ENCODE assay signal across 17 mouse cellular contexts in the genomic region with DNA sequence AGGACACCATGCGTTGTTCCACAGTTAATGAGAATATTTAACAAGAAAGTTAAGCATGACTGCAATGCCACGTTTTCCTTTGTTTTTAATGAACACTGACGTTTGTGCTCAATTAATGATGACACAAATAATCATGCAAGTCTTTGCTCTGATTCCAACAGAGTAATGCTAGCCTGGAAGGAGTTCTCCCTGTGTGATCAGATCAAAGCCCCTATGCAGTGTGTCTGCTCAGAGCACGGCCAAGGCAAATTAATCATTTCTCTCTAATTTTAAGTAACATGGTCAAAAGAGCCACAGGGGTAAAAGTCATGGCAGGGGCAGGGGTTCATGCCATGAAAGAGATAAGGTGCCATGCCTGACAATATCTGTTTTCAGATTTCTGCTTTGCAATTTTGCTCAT.
"Had no signal": no experiment of that assay in that cellular context is flagged by ENCODE, and none has a peak within 500 bp of the region (broad histone marks: within the 10 kb centered on the region; RNA-seq: fewer than 3 reads in every experiment).

No protein-coding gene starts in this region.

- H3K36me3 ChIP-seq: liver, embryonic 13.5 days; midbrain, embryonic 12.5 days had no signal

- H3K27ac ChIP-seq: kidney, postnatal 0 days; layer of hippocampus, adult 2 months; left cerebral cortex, adult 2 months; liver, embryonic 13.5 days; midbrain, embryonic 12.5 days had no signal

- ATAC-seq: intestine, postnatal 0 days had no signal

- H3K9ac ChIP-seq: liver, embryonic 13.5 days; midbrain, embryonic 12.5 days had no signal

- DNase-seq: kidney, adult 2 months; kidney, postnatal 25 days; layer of hippocampus, adult 9-11 months; layer of hippocampus, postnatal 36 days; liver, embryonic 13.5 days; lung, adult 2 months; lung, postnatal 14 days; lung, postnatal 4 days; right cerebral cortex, postnatal 25 days; spleen, adult 18-20 months; thymus, adult 18-20 months; thymus, postnatal 36 days had no signal

- H3K4me1 ChIP-seq: liver, embryonic 13.5 days; midbrain, embryonic 12.5 days had no signal

- H3K4me2 ChIP-seq: liver, embryonic 13.5 days; midbrain, embryonic 12.5 days had no signal

- H3K27me3 ChIP-seq: liver, embryonic 13.5 days; midbrain, embryonic 12.5 days had no signal

- H3K4me3 ChIP-seq: layer of hippocampus, adult 2 months; left cerebral cortex, adult 2 months; liver, embryonic 13.5 days; midbrain, embryonic 12.5 days had no signal

- H3K9me3 ChIP-seq: liver, embryonic 13.5 days; midbrain, embryonic 12.5 days had no signal
